Mouse (Mus musculus): ENCODE measurements around the gene Cdh3. TPM values are rescaled to one million over a fixed set of nuclear protein-coding genes. Genes with fewer than 3 reads are reported as not detected.

Gene Cdh3
- total and polyA plus RNA-seq, 3 experiments: not detected

DNA sequence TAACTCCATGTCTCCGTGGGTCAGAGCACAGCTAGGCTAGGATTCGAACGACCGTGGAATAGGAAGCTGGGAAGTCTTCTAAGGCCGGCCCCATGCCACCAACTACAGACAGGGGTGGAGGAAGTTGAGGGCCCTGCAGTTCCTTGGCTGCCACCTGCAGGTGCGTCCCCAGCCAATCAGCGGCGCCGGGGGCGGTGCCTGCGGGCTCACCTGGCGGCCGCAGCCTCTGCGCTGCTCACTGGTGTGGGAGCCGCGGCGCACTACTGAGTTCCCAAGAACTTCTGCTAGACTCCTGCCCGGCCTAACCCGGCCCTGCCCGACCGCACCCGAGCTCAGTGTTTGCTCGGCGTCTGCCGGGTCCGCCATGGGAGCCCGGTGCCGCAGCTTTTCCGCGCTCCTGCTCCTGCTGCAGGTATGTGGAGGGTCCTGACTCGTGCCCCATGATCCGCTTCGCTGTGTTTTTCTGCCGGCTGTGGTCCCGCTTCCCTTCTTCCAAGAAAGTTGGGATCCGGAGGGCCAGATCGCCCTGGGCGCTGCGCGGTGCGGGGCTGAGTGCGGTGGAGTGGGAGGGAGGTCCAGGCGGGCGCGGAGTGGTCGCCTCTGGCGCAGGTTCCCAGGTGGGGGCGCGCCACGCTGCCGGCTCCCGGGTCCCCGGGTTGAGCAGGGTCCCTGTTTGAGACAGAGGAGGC lies 92.6 kb downstream of the Cdh3 start, which contains the start of gene Cdh1:
TSS of gene Cdh1 (plus strand) at position 221 of the 689 bp plus-strand sequence.
- Histone ChIP-seq H3K79me2 (ENCODE audit: control insufficient read depth, insufficient read depth, low read length, poor library complexity) (no peaks in the 10 kb centered on the region), H3K9me3 (replicated peaks; ENCODE audit: insufficient read depth, low read length) (no peaks in the 10 kb centered on the region), H3K36me3 (ENCODE audit: control insufficient read depth in 1 of 2, insufficient read depth in 2 of 2, low read length in 2 of 2) (no peaks in the 10 kb centered on the region), H3K9ac (ENCODE audit: control insufficient read depth, low read depth, low read length, poor library complexity, severe bottlenecking) (no peak within 1 kb of the TSS), H3K27ac (ENCODE audit: control insufficient read depth, low read depth, low read length) (no peak within 1 kb of the TSS), H3K4me1 (ENCODE audit: control insufficient read depth in 1 of 2, insufficient read depth in 2 of 2, low read length in 2 of 2) (no peaks in the 10 kb centered on the region), H3K4me3 (ENCODE audit: control insufficient read depth in 1 of 2, insufficient read depth in 1 of 2, low read depth in 2 of 2, low read length in 2 of 2) (no peak within 1 kb of the TSS), H3K27me3 (ENCODE audit: control insufficient read depth in 1 of 2, insufficient read depth in 2 of 2, low read length in 2 of 2) (peaks cover 0 to 7% of the 10 kb centered on the region in 2 experiments; a peak in 2 of 4 replicates)
- DNase-seq (ENCODE audit: low read depth, low spot score): no peak
- TF ChIP-seq NELFE (IDR thresholded peaks at IDR 0.05; ENCODE audit: low read depth, low read length) (no peak), ZNF384 (IDR thresholded peaks at IDR 0.05; ENCODE audit: low read depth, low read length) (no peak), TBP (IDR thresholded peaks at IDR 0.05; ENCODE audit: low read depth, low read length) (no peak), MYC (IDR thresholded peaks at IDR 0.05; ENCODE audit: low read depth, low read length) (no peak), POLR2A (IDR thresholded peaks at IDR 0.05; ENCODE audit: control insufficient read depth in 1 of 2, insufficient read depth in 1 of 2, low read depth in 1 of 2, low read length in 2 of 2, poor library complexity in 1 of 2) (peak in 1 of 2 experiments; percentile 35; a peak in 1 of 4 replicates), KAT2A (conservative IDR thresholded peaks at IDR 0.05; ENCODE audit: low read depth, low read length) (no peak)

DNA sequence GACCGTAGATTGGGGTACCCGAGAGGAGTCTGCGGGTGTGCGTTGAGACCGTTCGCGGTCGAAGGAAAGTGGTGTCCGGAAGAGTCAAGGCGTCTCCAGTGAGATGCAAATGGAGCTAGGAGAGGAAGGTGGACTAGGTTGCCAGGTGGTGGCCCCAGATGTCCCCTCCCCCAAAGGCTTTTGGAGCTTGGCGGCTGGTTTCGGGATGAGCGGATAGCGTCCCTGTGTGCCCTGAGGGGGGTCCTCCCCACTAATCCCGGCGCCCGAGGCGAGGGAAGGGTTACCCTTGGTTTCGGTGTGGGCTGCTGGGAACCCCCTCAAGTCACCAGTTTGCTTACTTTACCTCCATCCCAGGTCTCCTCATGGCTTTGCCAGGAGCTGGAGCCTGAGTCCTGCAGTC lies 93.2 kb downstream of the Cdh3 start:
- Histone ChIP-seq H3K4me1 (ENCODE audit: control insufficient read depth in 1 of 2, insufficient read depth in 2 of 2, low read length in 2 of 2) (no peaks in the 10 kb centered on the region), H3K79me2 (ENCODE audit: control insufficient read depth, insufficient read depth, low read length, poor library complexity) (no peaks in the 10 kb centered on the region), H3K9ac (ENCODE audit: control insufficient read depth, low read depth, low read length, poor library complexity, severe bottlenecking) (no peak overlapping the region), H3K4me3 (ENCODE audit: control insufficient read depth in 1 of 2, insufficient read depth in 1 of 2, low read depth in 2 of 2, low read length in 2 of 2) (no peak overlapping the region), H3K27me3 (ENCODE audit: control insufficient read depth in 1 of 2, insufficient read depth in 2 of 2, low read length in 2 of 2) (peaks cover 0 to 7% of the 10 kb centered on the region in 2 experiments; a peak in 2 of 4 replicates), H3K27ac (ENCODE audit: control insufficient read depth, low read depth, low read length) (no peak overlapping the region), H3K36me3 (ENCODE audit: control insufficient read depth in 1 of 2, insufficient read depth in 2 of 2, low read length in 2 of 2) (no peaks in the 10 kb centered on the region), H3K9me3 (replicated peaks; ENCODE audit: insufficient read depth, low read length) (no peaks in the 10 kb centered on the region)
- no peak for DNase-seq (ENCODE audit: low read depth, low spot score)
- TF ChIP-seq ZC3H11A (IDR thresholded peaks at IDR 0.05; ENCODE audit: low read depth, low read length): no peak
- TF ChIP-seq USF2 (IDR thresholded peaks at IDR 0.05; ENCODE audit: borderline replicate concordance in 1 of 2, insufficient read depth in 1 of 2, low read depth in 1 of 2, low read length in 2 of 2): no peak
- no peak for TF ChIP-seq NELFE (IDR thresholded peaks at IDR 0.05; ENCODE audit: low read depth, low read length)
- TF ChIP-seq POLR2A (IDR thresholded peaks at IDR 0.05; ENCODE audit: control insufficient read depth in 1 of 2, insufficient read depth in 1 of 2, low read depth in 1 of 2, low read length in 2 of 2, poor library complexity in 1 of 2): no peak
- no peak for TF ChIP-seq CHD1 (IDR thresholded peaks at IDR 0.05; ENCODE audit: low read depth, low read length)
- TF ChIP-seq EP300 (IDR thresholded peaks at IDR 0.05; ENCODE audit: low read depth in 1 of 2, low read length in 2 of 2): no peak
- no peak for TF ChIP-seq MYB (IDR thresholded peaks at IDR 0.05; ENCODE audit: low read depth, low read length)
- TF ChIP-seq BHLHE40 (IDR thresholded peaks at IDR 0.05; ENCODE audit: borderline replicate concordance, low read depth, low read length): no peak
- no peak for TF ChIP-seq MEF2A (IDR thresholded peaks at IDR 0.05; ENCODE audit: extremely low read depth, insufficient replicate concordance, low read depth, low read length, poor library complexity, severe bottlenecking)

All from MEL (cell line).